Mouse (Mus musculus): ENCODE measurements around the gene BC035044.

GRCm38 (mm10) chr6:128900044-128900443 lies 9.1 kb upstream of the BC035044 start:
- TF ChIP-seq CTCF (IDR thresholded peaks at IDR 0.05; ENCODE audit: control insufficient read depth, insufficient read depth, low read length) (no peak), POLR2A (IDR thresholded peaks at IDR 0.05; ENCODE audit: borderline replicate concordance, control insufficient read depth, low read depth, low read length) (no peak)

Measured in bone marrow, adult 2 months (tissue).